Mouse (Mus musculus) liver, adult (tissue): Measurements from ENCODE around the gene Wdr48.

Experiments
- GATA4 ChIP-seq: IDR thresholded peaks from 2 replicates; pipeline ENCODE4 v1.6.1; 2014; ENCODE audit warnings: mild to moderate bottlenecking, low read length; ENCODE audit not compliant: insufficient replicate concordance

Wdr48 gene

DNA sequence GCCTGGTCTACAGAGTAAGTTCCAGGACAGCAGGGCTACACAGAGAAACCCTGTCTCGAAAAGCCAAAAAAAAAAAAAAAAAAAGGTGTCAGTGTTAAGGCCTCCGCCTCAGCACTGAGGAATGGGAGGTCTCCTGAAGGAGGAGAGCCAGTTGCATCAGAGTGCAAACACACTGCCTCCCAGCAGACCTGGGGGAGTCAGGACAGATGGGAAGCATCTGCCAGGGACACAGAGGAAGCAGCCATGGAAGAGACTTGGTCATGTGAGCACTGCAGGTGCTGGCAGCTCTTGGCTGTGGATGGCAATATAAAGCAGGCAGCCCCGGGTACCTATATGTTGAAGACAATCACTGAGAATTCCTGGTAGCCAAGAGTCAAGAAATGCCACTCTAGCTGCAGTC lies 15.3 kb downstream of the Wdr48 start:
- no peak for TF ChIP-seq GATA4

DNA sequence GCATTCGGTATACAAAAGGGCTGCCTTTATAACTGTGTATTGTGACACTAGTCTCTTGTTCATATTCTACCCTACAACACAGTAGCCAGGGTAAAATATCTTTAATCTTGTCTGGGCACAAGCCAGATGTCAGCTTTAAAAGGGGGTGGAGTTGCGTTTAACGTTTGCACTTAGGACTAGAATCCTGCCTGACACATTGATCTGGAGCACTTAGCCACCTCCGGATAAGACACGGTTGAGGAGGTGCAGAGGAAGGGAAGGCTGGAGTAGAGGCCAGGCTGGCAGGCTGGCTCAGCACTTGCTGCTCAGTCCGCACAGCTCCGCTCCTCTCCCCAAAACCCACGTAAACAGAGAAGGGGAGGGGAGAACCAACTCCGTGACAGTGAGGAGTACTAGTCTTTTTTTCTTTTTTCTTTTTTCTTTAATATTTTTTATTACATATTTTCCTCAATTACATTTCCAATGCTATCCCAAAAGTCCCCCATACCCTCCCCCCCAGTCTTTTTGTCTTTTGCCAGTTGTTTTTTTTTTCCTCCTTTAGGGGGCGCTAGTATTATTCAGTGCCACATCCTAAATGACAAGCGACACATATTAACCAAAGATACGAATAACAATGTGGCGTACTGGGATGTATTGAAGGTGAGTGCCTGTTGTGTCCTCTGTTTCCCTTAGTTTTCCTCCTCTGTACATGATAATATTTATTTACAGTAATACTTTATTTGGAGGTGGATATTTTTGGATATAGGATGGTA lies 18.6 kb downstream of the Wdr48 start:
- TF ChIP-seq GATA4, result no peak

DNA sequence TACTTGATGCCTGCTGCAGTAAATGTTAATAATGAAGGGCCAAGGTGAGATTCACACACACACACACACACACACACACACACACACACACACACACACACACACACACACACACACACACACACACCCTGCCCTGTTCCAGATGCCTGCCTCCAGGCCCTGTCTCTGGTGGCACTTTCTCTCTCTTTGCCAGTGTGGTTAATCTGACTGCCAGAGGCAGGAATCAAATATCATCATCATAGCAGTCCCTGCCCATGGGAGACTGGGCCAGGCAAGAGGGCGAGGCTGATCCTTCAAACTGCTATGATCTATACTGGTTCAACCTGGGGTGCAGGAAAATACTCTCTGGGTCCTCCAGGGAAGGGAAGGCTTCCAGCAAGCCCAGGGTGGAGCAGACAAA lies 25.2 kb downstream of the Wdr48 start:
- no peak for TF ChIP-seq GATA4

DNA sequence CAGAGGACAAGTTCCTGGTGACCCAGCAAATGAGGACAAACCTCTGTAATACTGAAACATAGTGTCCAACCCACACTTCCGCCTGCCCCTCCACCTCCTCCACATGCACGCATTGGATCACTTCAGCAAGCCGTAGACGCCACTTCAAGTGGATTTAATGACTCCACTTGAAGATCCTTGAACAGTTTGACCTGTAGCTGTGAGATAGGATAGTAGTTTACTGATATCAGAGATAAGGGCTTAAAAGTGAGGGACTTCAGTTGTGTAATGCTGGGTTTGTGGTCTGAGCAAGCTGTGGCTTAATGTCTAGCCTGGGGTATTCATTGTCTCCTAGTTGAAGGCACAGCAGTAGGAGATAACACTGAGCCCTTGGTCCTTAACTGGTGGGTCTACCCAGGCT lies 28.8 kb downstream of the Wdr48 start:
- no peak for TF ChIP-seq GATA4

DNA sequence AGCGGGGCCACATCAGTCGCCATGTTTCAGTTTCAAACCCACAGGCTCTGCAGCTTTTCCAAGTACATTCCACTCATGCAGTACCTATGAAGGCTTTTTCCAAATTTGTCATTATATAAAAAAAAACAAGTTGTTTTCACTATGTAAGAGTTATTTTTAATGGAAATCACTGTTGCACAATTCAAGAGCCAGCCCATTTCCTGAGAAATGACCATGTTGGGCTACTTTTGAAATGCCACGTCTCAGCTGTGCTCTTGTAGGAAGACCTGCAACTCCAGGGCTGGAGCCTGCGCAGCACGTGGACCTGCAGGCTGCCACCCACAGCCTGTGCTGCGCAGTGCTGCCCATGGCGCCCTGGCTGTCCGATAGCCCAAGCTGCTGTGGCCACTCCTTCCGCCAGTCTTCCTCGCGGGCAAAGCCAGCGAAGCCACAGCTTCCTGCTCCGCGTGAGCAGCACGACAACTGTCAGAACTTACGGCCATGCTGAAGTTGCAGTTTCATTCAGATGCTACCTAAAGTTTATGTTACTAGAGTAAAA lies 30.5 kb downstream of the Wdr48 start:
- TF ChIP-seq GATA4, result no peak

DNA sequence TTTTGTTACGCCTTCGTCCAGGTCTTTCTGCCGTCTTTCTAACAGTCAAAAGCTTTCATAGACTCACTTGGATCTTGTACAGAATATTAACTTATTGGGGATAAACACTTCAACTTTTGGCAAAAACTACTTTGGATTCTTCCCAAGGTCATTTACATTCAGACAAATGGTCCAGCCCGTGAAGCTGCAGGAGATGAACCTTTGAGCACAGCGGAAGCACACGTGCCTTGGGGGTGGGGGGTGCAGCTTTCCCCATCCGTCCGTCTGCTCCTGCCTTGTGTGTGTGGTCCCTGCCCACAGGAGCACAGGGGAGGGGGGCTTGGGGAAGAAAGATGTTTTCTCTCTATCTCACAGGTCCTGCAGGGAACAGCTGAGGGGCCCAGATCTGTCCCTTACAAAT lies 31.1 kb downstream of the Wdr48 start:
- no peak for TF ChIP-seq GATA4

DNA sequence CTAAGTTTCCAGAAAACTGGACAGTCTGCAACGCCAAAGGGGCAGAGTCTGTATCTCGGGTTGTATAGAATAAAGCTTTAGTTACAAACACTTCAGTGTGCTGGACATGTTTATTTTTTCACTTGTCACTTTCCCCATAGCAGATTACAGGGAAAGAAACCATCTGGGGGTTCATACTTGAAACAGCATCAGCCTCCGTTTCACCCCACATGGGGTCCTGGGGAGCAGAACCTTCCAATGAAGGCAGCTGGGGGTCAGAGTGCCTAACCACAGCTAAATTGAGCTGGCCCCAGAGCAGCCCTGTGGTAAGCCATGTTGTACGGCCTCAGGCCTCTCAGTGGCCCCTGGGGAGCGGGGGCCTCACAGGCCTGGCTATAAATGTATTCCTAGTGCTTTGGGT lies 31.8 kb downstream of the Wdr48 start:
- TF ChIP-seq GATA4, result no peak

DNA sequence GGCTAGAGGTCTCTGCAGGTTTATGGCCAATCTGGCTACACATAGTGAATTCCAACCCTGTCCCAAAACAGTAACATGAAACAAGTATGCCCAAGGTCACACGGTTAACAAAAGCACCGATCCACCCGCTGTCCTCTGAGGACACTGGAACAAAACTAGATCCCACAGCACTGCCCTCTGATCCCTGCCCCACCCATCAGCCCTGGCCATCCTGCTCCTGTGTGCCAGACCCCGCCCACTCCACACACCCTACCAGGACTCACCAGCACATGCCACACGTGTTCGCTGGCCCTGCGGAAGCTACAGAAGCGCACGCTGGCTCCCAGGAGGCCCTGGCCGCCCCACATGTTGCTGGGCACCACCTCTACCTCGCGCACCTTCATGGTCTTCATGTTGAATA lies 37.7 kb downstream of the Wdr48 start:
- no peak for TF ChIP-seq GATA4

DNA sequence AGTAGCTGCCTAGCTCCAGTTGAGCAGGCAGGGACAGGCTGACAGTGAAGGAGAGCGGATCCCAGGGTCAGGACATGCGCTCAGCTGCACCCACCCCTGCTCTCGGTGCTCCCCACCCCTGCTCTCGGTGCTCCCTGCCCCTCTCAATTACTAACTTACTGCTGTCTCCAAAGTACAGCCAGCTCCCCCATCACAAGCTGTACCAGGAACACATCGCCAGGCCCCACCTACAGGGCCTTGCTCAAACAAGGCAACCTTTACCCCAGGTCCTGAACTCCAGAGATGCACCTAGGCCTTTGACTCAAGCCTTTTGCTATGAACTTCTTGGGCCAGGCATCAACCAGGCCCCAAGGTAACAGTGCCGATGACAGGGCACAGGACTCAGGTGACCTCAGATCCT lies 39.0 kb downstream of the Wdr48 start:
- TF ChIP-seq GATA4, result no peak

DNA sequence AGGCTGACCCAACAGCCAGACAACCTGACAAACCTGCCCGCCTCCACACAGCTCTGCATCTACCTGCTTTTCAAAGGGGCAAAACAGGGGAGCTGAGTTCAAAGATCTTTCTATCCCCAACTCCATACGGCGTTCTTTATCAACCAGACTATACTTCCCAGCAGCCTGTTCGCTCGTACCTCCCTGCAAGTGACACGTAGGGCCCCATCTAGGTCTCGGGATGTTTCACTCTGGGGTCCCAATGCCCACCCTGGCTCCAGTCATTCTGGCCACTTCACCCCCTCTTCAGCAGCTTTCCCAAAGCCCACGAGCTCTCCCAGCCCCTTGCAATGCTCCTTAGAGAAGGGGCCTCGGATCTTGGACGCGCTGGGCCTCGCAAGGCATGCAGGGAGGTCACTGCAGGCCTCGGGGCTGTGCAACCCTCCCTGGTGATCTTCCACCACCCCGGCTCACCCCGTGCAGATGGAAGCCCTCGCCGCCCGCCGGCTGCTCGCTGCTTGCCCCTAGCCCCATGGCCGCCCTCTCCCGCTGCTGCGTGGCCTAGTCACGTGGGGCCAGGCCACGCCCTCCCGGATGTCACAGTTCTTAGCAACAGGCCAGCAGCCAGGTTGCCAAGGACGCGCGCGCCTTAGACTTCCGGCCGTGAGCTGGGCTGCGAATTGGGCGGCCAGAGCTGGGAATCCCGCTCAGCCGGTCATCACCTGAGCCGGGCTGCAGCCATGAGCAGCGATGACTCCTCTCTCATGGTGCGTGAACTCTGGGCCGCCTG lies 42.5 kb downstream of the Wdr48 start, which contains the start of the genes Gorasp1 and Ttc21a:
Gene Gorasp1, minus strand, starts transcription at position 561 of the 769 bp plus-strand sequence.
Gene Ttc21a, plus strand, starts transcription at position 602 of the 769 bp plus-strand sequence.
- TF ChIP-seq GATA4, result no peak

DNA sequence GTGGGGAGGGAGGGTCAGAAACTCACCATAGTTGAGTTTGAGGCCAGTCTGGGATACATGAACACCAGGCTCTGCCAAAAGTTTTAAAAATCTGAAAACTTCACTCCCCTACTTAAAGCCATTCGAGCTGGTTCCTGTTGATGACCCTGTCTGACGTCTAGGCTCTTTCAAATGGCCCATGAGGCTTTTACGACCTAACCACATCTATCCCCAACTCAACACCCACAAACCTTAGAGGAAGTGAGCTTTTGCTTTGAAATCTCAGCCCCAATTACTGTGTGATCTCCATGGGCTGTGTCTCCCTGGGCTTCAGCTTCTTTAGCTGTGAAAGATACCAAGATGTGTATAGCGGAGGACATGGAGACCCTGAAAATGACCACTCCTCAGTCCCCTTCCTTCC lies 43.8 kb downstream of the Wdr48 start:
- no peak for TF ChIP-seq GATA4

DNA sequence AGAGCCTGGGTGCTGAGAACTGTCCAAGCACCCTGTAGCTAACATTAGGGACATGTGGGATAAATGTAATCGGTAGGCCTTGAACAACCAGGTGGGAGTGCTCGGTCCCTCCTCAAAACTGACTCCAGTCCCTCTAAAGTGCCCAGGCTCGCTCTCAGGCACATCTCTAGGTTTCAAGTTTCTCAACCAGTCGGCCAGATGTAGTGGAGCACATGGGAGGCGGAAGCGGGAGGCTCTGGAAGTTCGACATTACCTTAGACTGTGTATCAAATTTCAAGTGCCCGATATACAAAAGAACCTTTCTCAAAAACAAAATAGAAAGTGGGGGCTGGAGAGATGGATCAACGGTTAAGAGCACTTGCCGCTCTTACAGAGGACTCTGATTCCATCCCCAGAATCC lies 45.0 kb downstream of the Wdr48 start:
- TF ChIP-seq GATA4, result no peak

DNA sequence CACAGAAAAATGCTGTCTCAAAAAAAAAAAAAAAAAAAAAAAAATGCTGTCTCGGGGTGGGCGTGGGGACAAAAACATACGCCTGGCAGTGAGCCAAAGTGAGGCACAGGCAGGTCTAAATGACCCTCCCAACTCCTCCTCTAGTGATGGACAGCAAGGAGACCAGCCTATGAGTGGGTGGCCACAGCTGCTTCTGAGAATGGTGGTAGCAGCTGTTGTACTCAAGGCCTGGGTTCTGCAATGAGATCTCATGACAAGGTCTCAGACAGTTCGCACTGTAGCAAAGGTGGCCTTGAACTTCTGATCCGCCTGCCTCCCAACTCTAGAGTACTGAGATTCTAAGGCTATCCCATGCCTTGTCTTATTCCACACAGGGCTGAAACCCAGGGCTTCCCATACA lies 46.7 kb downstream of the Wdr48 start:
- TF ChIP-seq GATA4, result no peak

DNA sequence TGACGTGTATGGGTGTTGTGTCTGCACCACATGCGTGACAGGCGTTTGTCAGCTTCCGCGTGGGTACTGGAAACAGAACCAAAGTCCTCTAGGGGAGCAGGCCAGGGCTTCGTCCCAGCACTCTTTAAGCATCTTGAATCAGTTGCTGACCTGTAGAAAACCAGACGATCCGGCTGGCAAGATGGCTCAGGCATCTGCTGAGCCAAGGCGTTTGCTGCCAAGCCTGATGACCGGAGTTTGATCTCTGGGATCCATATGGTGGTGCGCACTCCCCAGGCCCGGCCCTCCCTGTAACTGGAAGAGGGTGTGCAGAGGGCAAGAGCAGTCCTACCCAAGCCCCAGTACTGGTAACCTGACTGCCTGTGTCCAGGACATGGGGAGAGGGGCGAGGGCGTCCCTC lies 47.2 kb downstream of the Wdr48 start:
- no peak for TF ChIP-seq GATA4

DNA sequence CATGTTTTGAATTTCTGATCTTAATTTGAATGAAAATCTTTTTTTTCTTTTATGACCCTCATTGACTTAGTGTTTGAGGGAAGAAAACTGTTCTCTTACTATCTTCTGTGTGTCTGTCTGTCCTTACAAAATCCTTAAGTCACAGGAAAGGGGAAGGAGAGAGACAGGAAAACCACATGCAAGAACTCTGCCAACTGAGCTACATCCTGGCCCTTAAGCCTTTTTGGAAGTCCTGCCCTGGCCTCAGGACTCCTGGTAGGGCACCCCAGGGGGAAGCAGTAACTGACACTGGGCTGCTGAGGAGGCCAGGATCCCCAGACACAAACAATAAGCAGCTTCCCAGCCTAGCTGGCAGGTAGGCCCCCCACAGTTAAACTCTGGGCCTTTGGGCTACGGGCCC lies 48.6 kb downstream of the Wdr48 start:
- no peak for TF ChIP-seq GATA4
